Mouse (Mus musculus) CH12.LX (cell line): ENCODE results near the gene Eif4e1b. TPM values are rescaled to one million over a fixed set of nuclear protein-coding genes. Genes with fewer than 3 reads are reported as not detected.

Source experiments
- DNase-seq: peaks from one replicate; pipeline ENCODE4 v3.0.0-alpha.2; 2013; ENCODE audit errors: extremely low read depth
- H3K27ac ChIP-seq: 2 replicates; pipeline ENCODE4 v1.5.1; 2012; ENCODE audit warnings: low read depth, mild to moderate bottlenecking, control low read depth, moderate library complexity; ENCODE audit not compliant: insufficient read depth
- H3K27me3 ChIP-seq: replicated peaks from 2 replicates; pipeline ENCODE3; 2012; ENCODE audit warnings: inconsistent platforms
- H3K36me3 ChIP-seq, 2 experiments: replicated peaks in 1 of 2; 2 replicates each; pipeline versions ENCODE3 to v1.6.1; 2012; ENCODE audit warnings: inconsistent platforms in 1 of 2, low read length in 1 of 2, mild to moderate bottlenecking in 1 of 2, mixed read lengths in 1 of 2, moderate library complexity in 1 of 2; ENCODE audit not compliant: control insufficient read depth in 1 of 2, insufficient read depth in 1 of 2
- H3K4me1 ChIP-seq, 2 experiments: 2 replicates each; pipeline ENCODE4 v1.6.1; 2012; ENCODE audit warnings: inconsistent platforms in 1 of 2, moderate library complexity in 1 of 2; ENCODE audit not compliant: insufficient read depth in 2 of 2, control insufficient read depth in 1 of 2
- H3K4me2 ChIP-seq: 2 replicates; pipeline ENCODE4 v1.6.1; 2012; ENCODE audit warnings: low read depth, mild to moderate bottlenecking, control low read depth; ENCODE audit not compliant: poor library complexity, insufficient read depth, severe bottlenecking
- H3K4me3 ChIP-seq, 3 experiments: fragments of 150-350 bp in 1 of 3; sonication (generic) in 1 of 3; replicated peaks in 1 of 3; 2 replicates each; pipeline versions ENCODE3 to v1.5.1; 2011 to 2012; ENCODE audit warnings: low read depth in 2 of 3, low read length in 2 of 3, mild to moderate bottlenecking in 2 of 3, moderate library complexity in 2 of 3, control low read depth in 1 of 3, improper control_type of control experiment in 1 of 3, inconsistent platforms in 1 of 3, mixed read lengths in 1 of 3; ENCODE audit not compliant: poor library complexity in 1 of 3
- H3K79me2 ChIP-seq: replicated peaks from 2 replicates; pipeline ENCODE4 v1.6.1; 2012; ENCODE audit warnings: mild to moderate bottlenecking, moderate library complexity; ENCODE audit not compliant: control insufficient read depth, poor library complexity, insufficient read depth, severe bottlenecking; ENCODE audit errors: extremely low read depth
- H3K9ac ChIP-seq: 2 replicates; pipeline ENCODE4 v1.6.1; 2012; ENCODE audit warnings: low read depth, mild to moderate bottlenecking, control low read depth, moderate library complexity; ENCODE audit not compliant: insufficient read depth
- H3K9me3 ChIP-seq: replicated peaks from 2 replicates; pipeline ENCODE3; 2012; ENCODE audit warnings: low read length, inconsistent platforms, mixed read lengths
- BHLHE40 ChIP-seq: IDR thresholded peaks from 2 replicates; pipeline ENCODE4 v1.6.1; 2011; ENCODE audit warnings: mild to moderate bottlenecking, low read depth, low read length, improper control_type of control experiment
- CHD1 ChIP-seq: IDR thresholded peaks from 2 replicates; pipeline ENCODE4 v1.6.1; 2012; ENCODE audit warnings: low read depth, low read length, improper control_type of control experiment, inconsistent platforms
- CHD2 ChIP-seq: IDR thresholded peaks from 2 replicates; pipeline ENCODE4 v1.6.1; 2011; ENCODE audit warnings: low read length, improper control_type of control experiment
- E2F4 ChIP-seq: IDR thresholded peaks from 2 replicates; pipeline ENCODE4 v1.6.1; 2011; ENCODE audit warnings: low read depth, low read length, improper control_type of control experiment; ENCODE audit not compliant: insufficient replicate concordance
- ETS1 ChIP-seq: conservative IDR thresholded peaks from 2 replicates; pipeline ENCODE4 v1.6.1; 2012; ENCODE audit warnings: low read depth, mild to moderate bottlenecking, inconsistent platforms, low read length, improper control_type of control experiment, moderate library complexity
- GABPA ChIP-seq: IDR thresholded peaks from 2 replicates; pipeline ENCODE4 v1.6.1; 2012; ENCODE audit warnings: low read depth, low read length, improper control_type of control experiment, inconsistent platforms; ENCODE audit not compliant: insufficient replicate concordance
- IRF4 ChIP-seq: IDR thresholded peaks from 2 replicates; pipeline ENCODE4 v1.6.1; 2014; ENCODE audit warnings: low read depth, mild to moderate bottlenecking, inconsistent platforms, low read length, improper control_type of control experiment
- JUN ChIP-seq: IDR thresholded peaks from 2 replicates; pipeline ENCODE4 v1.6.1; 2011; ENCODE audit warnings: low read depth, mild to moderate bottlenecking, low read length, improper control_type of control experiment, moderate library complexity; ENCODE audit not compliant: insufficient read depth
- KAT2A ChIP-seq: IDR thresholded peaks from 2 replicates; pipeline ENCODE4 v1.6.1; 2012; ENCODE audit warnings: low read length, improper control_type of control experiment, inconsistent platforms; ENCODE audit not compliant: insufficient replicate concordance
- MAFK ChIP-seq: IDR thresholded peaks from 2 replicates; pipeline ENCODE4 v1.6.1; 2011; ENCODE audit warnings: low read length, improper control_type of control experiment; ENCODE audit not compliant: insufficient replicate concordance
- MAX ChIP-seq: IDR thresholded peaks from 2 replicates; pipeline ENCODE4 v1.6.1; 2011; ENCODE audit warnings: low read length, improper control_type of control experiment
- MEF2A ChIP-seq: IDR thresholded peaks from 2 replicates; pipeline ENCODE4 v1.6.1; 2014; ENCODE audit warnings: low read depth, mild to moderate bottlenecking, inconsistent platforms, low read length, improper control_type of control experiment, borderline replicate concordance
- MXI1 ChIP-seq: IDR thresholded peaks from 2 replicates; pipeline ENCODE4 v1.6.1; 2011; ENCODE audit warnings: mild to moderate bottlenecking, low read depth, low read length, improper control_type of control experiment
- MYC ChIP-seq: IDR thresholded peaks from 2 replicates; pipeline ENCODE4 v1.6.1; 2011; ENCODE audit warnings: low read depth, mild to moderate bottlenecking, improper control_type of control experiment, low read length
- NRF1 ChIP-seq: IDR thresholded peaks from 2 replicates; pipeline ENCODE4 v1.6.1; 2014; ENCODE audit warnings: low read depth, mild to moderate bottlenecking, inconsistent platforms, low read length, improper control_type of control experiment, moderate library complexity
- PAX5 ChIP-seq: IDR thresholded peaks from 2 replicates; pipeline ENCODE4 v1.6.1; 2012; ENCODE audit warnings: low read length, inconsistent platforms, mixed read lengths
- RAD21 ChIP-seq: IDR thresholded peaks from 2 replicates; pipeline ENCODE4 v1.6.1; 2011; ENCODE audit warnings: low read depth, mild to moderate bottlenecking, low read length, improper control_type of control experiment, moderate library complexity
- RCOR1 ChIP-seq: conservative IDR thresholded peaks from 2 replicates; pipeline ENCODE4 v1.6.1; 2012; ENCODE audit warnings: low read depth, mild to moderate bottlenecking, inconsistent platforms, low read length, improper control_type of control experiment
- SIN3A ChIP-seq: IDR thresholded peaks from 2 replicates; pipeline ENCODE4 v1.6.1; 2012; ENCODE audit warnings: low read length, improper control_type of control experiment, inconsistent platforms
- SMC3 ChIP-seq: IDR thresholded peaks from 2 replicates; pipeline ENCODE4 v1.6.1; 2011; ENCODE audit warnings: low read depth, low read length, improper control_type of control experiment
- TBP ChIP-seq: conservative IDR thresholded peaks from 2 replicates; pipeline ENCODE4 v1.6.1; 2011; ENCODE audit warnings: low read depth, low read length, improper control_type of control experiment
- TCF12 ChIP-seq: IDR thresholded peaks from 2 replicates; pipeline ENCODE4 v1.6.1; 2014; ENCODE audit warnings: low read depth, mild to moderate bottlenecking, inconsistent platforms, low read length, improper control_type of control experiment
- USF1 ChIP-seq: IDR thresholded peaks from 2 replicates; pipeline ENCODE4 v1.6.1; 2014; ENCODE audit warnings: low read depth, mild to moderate bottlenecking, inconsistent platforms, low read length, improper control_type of control experiment
- ZKSCAN1 ChIP-seq: IDR thresholded peaks from 2 replicates; pipeline ENCODE4 v1.6.1; 2012; ENCODE audit warnings: low read depth, inconsistent platforms, low read length, improper control_type of control experiment, borderline replicate concordance
- ZMIZ1 ChIP-seq: IDR thresholded peaks from 2 replicates; pipeline ENCODE4 v1.6.1; 2012; ENCODE audit warnings: low read depth, mild to moderate bottlenecking, inconsistent platforms, low read length, improper control_type of control experiment
- ZNF384 ChIP-seq: IDR thresholded peaks from 2 replicates; pipeline ENCODE4 v1.6.1; 2012; ENCODE audit warnings: low read depth, low read length, improper control_type of control experiment, inconsistent platforms
- dilution Hi-C: fragments of 300-500 bp; cut with MboI; formaldehyde crosslinking; loops from 2 replicates; pipeline ENCODE4 v1.14.3; 2020; ENCODE audit warnings: low sequenced_read_pairs; ENCODE audit not compliant: extremely low pct_unique_long_range_greater_than_20kb, extremely low pct_ligation_motif_present
- in situ Hi-C: fragments of 300-500 bp; cut with MboI; formaldehyde crosslinking; loops from 3 replicates; pipeline ENCODE4 v1.14.3; 2019; ENCODE audit warnings: low sequenced_read_pairs, low pct_ligation_motif_present, low pct_unique_long_range_greater_than_20kb, mixed read lengths
- polyA plus RNA-seq: library from polyadenylated mRNA; unstranded; fragments of >175 nt; gene quantifications from 2 replicates; pipeline ENCODE4 v1.2.1, GENCODE M21; 2012; ENCODE audit warnings: low read depth; ENCODE audit not compliant: insufficient read length
- total RNA-seq, 2 experiments: library from RNA; depleted of rRNA; stranded (reverse); fragments of 300-350 nt in 1 of 2; fragments of >200 nt in 1 of 2; gene quantifications; 2 replicates each; pipeline ENCODE4 v1.2.3; 2012 to 2014

Eif4e1b gene
- total and polyA plus RNA-seq, 3 experiments, result not detected

DNA sequence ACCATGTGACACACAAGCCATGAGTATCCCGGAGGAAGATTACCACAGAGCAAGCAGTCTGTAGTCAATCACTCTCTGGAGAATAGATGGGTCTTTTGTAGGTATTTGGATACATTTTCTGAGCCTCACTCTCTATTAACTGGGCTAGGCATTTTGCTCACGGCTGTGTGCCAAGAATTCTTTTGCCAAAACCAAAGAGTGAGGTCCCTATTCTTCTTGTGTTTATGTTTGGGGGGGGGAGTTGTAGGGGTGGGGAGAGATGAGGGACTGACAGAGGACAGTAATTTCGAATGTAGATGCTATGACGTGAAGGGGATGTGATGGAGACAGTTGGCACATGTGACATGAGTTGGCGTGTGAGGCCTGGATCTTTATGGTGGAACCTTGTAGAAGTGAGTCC lies 53.3 kb downstream of the Eif4e1b start:
- Histone ChIP-seq H3K79me2 (no peaks in the 10 kb centered on the region), H3K4me2 (no peak overlapping the region), H3K9ac (no peak overlapping the region), H3K9me3 (peaks cover 12% of the 10 kb centered on the region), H3K27me3 (peaks cover 74% of the 10 kb centered on the region), H3K36me3 (no peaks in the 10 kb centered on the region), H3K4me3 (no peak overlapping the region), H3K4me1 (no peaks in the 10 kb centered on the region), H3K27ac (no peak overlapping the region)
- DNase-seq, result no peak
- in situ Hi-C loops, result no loop called here
- TF ChIP-seq PAX5 (no peak), TBP (no peak), IRF4 (no peak), MAFK (no peak), BHLHE40 (no peak), RAD21 (no peak), MXI1 (no peak), MYC (no peak), ZKSCAN1 (no peak), CHD2 (no peak), USF1 (no peak), ETS1 (no peak), MEF2A (no peak), CHD1 (no peak), MAX (no peak), SIN3A (no peak), RCOR1 (no peak), KAT2A (no peak)
- dilution Hi-C loops, result no loop called here

DNA sequence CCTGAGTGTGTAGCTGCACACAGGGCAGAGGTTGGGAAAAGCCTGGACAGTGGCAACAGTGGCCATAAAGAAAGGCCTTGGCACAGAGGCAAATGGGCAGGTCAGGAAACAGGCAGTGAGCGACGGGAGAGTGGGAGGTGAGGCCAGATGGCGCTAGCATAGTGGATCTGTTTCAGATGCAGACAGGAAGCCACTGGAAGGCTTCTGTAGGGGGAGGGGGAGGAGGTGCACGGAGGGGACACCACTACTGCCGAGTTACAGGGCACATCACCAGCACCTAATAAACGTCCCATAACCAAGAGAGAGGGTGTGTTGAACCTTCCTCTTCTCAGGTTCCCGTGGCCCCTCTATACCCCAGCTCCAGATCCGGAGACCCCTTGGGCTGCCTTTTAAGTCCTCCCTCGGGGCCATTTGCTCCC lies 53.7 kb downstream of the Eif4e1b start:
- TF ChIP-seq GABPA, result no peak
- TF ChIP-seq NRF1, result no peak
- TF ChIP-seq SMC3, result no peak
- TF ChIP-seq TBP, result no peak
- no peak for TF ChIP-seq E2F4
- no peak for TF ChIP-seq ZMIZ1
- TF ChIP-seq MXI1, result no peak
- no peak for TF ChIP-seq TCF12
- TF ChIP-seq MYC, result no peak
- no peak for TF ChIP-seq MAX
- TF ChIP-seq PAX5, result no peak
- no peak for TF ChIP-seq ZNF384
- TF ChIP-seq JUN, result no peak
- Histone ChIP-seq H3K4me3 (no peak overlapping the region), H3K27me3 (peaks cover 72% of the 10 kb centered on the region), H3K9me3 (peaks cover 16% of the 10 kb centered on the region), H3K36me3 (no peaks in the 10 kb centered on the region), H3K4me1 (no peaks in the 10 kb centered on the region), H3K9ac (no peak overlapping the region), H3K4me2 (no peak overlapping the region), H3K27ac (no peak overlapping the region), H3K79me2 (no peaks in the 10 kb centered on the region)
- DNase-seq, result no peak
- dilution Hi-C loops (no loop called here), in situ Hi-C loops (no loop called here)
